Mouse (Mus musculus): Measurements from ENCODE around the gene 4833439L19Rik. TPM values are rescaled to one million over a fixed set of nuclear protein-coding genes. Genes with fewer than 3 reads are reported as not detected.

4833439L19Rik gene
- polyA plus RNA-seq, 1 experiment = 39.7 TPM

DNA sequence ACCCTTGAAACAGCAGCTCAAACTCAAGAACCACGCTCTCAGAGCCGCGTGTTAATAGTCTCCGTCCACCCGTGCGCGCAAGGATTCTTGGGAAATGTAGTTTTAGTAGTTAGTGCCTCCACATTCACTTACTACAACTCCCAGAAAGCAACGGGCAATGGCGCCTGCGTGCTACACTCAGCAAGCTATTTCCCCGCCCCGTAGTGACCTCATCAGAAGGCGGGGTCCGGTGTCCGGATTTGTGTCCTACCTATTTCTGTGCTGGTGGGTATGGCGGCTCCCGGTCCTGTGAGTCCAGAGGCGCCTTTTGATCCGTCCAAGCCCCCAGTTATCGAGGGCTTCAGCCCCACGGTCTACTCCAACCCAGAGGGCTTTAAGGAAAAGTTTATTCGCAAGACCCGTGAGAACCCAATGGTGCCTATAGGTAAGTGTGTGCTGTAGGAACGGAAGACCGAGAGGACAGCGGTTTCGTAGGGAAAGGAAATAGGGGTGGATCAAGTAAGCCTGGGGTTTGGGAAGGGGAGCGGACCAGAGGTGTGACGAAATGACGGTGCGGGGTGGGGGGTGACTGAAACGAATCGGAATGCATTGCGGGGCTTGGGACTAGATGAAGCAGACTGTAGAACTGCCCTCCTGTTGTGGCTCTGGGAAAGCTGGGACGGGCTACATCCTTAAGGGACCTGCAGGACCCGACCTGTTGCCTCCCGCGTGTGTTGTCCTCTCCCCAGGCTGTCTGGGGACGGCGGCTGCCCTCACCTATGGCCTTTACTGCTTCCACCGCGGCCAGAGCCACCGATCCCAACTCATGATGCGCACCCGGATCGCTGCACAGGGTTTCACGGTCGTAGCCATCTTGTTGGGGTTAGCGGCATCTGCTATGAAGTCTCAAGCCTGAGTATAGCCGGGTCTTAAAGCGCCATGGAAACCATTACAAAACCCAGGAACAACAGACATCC lies 25.0 kb upstream of the 4833439L19Rik start, which contains the start of the genes Nop16 and Higd2a:
Gene Nop16, minus strand, starts transcription at position 95 of the 956 bp plus-strand sequence.
Gene Higd2a, plus strand, starts transcription at position 212 of the 956 bp plus-strand sequence.
- no peak for TF ChIP-seq GATA1 (IDR thresholded peaks at IDR 0.05; ENCODE audit: low read length)

DNA sequence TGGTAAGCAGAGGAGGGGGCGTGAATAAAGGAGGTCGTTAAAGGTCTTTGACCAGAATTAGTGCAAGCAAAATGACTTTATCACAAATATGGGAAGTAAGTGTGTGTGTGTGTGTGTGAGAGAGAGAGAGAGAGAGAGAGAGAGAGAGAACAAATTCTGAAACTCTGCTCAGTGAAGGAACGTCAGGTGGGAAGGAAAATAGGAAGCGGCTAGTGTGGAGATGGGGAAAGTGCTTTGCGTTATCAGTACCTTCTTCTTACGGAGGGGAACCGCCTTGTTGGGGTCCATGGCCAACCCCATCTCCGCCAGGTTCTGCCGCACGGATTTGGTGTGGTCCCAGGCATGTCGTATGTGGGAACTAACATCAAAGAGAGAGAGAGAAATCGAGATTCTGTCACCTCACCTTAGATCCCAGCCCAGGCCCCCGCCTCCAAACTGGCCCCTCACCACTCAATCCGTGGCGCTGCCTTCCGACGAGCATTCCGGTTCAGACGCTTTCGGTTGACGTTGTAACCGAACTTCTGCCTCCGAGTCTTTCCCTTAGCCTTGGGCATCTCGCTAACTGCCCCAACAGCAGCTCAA lies 24.3 kb upstream of the 4833439L19Rik start:
- TF ChIP-seq GATA1 (IDR thresholded peaks at IDR 0.05; ENCODE audit: low read length) = no peak

DNA sequence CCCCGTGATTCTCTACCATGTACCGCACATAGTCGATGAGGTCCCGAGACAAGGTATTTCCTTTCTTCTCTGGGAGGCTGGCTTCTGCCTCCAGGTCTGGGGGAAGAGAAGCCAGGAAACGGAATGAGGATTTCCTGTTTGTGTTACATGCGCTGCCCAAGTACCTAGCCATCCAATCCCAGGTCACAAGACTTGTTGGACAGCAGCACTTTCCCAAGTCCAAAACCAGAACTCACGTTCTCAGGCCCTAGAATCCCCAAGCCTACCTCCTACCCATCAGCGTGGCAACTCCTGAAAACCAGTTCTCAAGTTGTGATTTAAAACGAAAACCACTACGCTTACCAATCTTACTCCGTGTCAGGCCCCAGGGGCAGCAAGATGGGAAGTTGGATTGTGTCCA lies 20.6 kb upstream of the 4833439L19Rik start:
- TF ChIP-seq GATA1 (IDR thresholded peaks at IDR 0.05; ENCODE audit: low read length) = no peak

DNA sequence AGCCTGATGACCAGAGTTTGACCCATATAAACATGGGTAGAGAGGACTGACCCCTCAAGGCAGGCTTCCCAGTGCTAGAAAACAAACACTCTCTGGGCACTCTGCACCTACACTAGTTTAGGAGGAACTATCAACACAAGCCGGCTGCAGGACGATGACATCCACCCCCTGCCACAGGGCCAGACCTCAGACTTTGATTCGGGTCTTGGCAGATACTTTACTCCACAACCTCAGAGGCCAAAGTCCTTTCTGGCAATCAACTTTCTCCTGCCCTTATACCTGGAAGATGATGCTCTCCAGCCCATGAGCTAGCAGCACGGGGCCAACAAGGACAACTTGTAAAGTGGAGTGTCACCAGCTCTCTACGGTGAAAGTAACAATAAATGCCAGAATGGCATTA lies 17.6 kb upstream of the 4833439L19Rik start:
- TF ChIP-seq GATA1 (IDR thresholded peaks at IDR 0.05; ENCODE audit: low read length) = no peak

DNA sequence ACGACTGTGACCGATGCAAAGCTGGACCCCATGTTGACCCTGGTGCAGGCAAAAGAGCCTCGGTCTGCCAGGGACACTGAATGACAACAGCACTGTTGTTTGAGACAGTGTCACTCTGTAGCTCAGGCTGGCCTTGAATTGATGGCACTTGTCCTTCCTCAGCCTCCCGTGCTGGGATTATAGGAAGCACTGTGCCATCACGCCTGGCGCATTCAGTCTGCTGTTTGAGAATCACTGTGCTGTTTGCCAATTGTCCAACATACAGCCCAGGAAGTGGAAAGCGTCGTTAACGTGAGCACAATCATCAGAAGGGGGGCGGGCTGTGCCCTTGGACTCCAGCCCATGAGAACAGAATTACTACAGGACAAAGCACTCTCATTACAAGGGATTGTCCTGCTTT lies 16.9 kb upstream of the 4833439L19Rik start:
- no peak for TF ChIP-seq GATA1 (IDR thresholded peaks at IDR 0.05; ENCODE audit: low read length)

DNA sequence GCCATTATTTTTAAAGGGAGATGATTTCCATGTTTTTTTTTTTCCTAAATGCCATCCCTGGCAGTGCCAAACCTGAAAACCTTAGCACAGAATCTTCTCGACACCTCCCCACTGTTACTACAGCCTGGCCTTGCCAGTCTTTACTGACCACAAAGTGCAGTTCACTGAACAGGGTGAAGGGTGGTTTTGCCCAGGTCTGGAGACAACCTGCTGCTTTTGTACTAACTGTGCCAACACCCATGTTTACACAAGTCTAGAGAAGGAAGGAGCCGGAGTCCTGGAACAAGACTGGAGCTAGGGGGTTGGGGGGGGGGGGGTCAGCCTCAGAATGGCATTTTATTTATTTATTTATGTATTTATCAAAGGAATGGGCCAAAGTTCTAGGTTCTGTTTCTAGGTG lies 16.1 kb upstream of the 4833439L19Rik start:
- TF ChIP-seq GATA1 (IDR thresholded peaks at IDR 0.05; ENCODE audit: low read length) = no peak

DNA sequence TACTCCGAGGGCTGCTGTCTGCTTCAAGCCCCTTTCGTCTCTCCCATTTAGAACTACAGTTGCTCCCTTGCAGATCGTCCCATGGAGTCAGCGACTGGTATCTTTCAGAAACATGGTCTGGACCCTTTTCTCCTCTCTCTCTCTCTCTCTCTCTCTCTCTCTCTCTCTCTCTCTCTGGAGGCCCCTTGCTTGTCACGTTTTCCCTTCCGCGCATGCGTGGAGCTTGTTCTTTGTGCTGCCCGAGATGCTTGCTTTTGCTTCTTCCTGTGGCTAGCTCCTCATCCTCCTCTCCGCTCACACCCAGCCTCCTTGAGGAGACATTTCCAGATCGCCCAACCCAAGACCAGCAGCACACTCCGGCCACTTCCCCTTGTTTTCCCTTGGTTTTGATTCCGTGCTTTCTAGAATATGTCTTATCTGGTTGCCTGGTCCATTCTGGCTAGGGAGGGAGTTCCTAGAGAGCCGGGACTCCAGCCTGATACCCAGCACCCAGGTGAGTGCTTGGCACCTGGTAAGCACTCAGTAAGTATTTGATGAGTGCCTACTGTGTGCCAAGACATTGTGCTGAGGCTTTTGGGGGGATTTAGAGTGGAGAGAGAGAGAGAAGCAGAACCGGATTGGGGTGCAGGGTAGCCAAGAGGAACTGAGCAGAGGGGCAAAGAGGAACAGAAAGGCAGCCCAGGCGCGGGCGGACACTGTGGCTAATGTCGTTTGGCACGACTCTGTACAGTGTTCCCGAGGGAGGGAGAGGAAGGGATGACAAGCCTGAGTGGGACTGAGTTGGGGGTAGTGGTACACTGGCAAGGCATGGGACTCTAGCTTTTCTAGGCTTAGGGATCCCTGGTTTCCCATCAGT lies 12.6 kb upstream of the 4833439L19Rik start:
- no peak for TF ChIP-seq GATA1 (IDR thresholded peaks at IDR 0.05; ENCODE audit: low read length)

DNA sequence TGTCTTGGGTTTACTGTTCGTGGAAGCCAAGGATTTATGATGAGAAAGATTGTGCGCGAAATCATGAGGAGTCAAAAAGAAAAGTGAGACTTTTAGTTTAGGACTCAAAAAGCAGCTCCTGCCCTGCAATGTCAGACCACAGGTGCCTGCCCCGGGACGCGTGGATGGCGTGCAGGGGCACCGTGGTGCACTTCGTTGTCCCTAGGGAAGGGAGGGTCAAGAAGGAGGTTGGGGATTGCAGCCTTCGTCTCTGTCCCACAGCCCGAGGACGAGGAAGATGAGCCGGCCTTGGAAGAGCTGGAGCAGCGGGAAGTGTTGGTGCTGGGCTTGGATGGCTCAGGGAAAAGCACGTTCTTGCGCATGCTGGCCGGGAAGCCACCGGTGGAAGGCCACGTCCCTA lies 10.3 kb upstream of the 4833439L19Rik start:
- TF ChIP-seq GATA1 (IDR thresholded peaks at IDR 0.05; ENCODE audit: low read length) = no peak

DNA sequence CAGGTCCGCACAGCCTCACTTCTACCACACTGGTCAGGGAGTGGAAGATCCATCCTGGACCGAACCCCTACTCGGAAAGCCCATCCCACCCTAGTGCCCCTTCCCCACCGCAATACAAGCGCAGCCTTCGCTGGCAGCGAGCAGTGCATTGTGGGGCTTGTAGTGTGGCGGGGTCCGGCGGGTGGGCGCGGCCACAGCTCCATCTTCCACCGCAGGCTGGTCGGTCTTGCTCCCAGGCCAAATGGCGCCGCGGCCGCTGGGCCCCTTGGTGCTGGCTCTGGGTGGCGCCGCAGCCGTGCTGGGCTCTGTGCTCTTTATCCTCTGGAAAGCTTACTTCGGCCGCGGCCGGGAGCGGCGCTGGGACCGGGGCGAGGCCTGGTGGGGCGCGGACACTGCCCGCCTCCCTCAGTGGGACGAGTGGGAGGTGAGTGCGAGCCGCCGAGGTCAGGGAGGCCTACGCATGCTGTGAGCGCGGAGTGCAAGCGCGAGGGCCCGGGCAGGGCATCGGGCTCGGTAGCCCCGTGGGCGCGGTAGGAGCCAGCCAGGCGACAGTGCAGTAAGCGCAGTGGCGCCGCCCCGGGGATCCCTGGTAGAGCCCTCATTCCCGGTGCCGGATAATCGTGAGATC lies 9.7 kb upstream of the 4833439L19Rik start, which contains the start of gene Arl10:
Gene Arl10, plus strand, starts transcription at position 162 of the 628 bp plus-strand sequence.
- TF ChIP-seq GATA1 (IDR thresholded peaks at IDR 0.05; ENCODE audit: low read length) = no peak

DNA sequence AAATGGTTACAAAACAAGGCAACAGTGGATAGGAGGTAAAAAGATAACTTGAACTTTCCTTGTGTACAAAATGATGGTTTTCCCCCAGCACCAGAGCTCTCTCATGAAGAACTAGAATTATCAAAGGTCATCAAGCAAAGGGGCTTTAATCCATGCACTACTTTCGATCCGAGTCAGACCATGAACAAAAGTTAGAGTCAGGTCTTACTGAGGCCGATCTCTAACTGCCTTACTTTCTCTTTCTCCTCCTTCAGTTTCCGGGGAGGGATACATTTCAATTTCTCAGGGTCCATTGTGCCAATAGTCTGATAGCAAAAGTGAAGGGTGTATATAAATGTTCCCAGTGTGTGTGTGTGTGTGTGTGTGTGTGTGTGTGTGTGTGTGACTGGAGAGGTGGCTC lies 7.4 kb upstream of the 4833439L19Rik start:
- no peak for TF ChIP-seq GATA1 (IDR thresholded peaks at IDR 0.05; ENCODE audit: low read length)

DNA sequence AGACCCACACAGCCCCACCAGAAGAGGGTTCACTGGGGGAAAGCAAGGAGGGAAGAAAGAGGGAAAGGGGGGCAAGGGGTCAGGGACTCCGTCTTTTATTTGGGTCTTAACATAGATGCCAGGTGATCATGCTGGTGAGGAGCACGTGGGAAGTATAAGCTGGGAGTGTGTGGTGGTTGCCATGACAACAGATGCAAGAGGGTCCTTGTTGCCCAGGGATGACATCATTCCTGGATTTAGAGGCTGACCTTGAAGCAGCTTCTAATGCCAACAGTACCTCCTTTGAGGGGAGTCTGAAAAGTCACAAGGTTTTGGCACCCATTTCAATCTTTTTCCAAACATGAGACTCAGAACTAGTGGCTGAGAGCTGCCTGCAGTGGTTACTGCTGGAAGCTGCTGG lies 6.4 kb upstream of the 4833439L19Rik start:
- no peak for TF ChIP-seq GATA1 (IDR thresholded peaks at IDR 0.05; ENCODE audit: low read length)

DNA sequence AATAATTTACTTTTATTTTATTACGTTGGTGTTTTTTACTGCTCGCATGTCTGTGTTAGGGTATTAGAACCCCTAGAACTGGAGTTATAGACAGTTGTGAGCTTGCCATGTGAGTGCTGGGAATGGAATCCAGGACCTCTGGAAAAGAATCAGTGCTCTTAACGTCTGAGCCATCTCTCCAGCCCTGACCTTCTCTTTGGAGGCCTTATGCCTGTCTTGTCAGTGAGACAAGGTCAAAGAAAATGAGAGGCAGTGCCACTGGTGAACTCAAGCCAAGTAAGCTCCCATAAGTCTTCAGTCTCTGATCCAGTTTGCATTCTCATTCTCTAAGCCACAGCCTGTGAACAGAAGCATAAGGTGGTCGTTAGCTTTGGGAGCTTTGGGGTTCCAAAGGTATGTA lies 5.5 kb upstream of the 4833439L19Rik start:
- TF ChIP-seq GATA1 (IDR thresholded peaks at IDR 0.05; ENCODE audit: low read length) = no peak

DNA sequence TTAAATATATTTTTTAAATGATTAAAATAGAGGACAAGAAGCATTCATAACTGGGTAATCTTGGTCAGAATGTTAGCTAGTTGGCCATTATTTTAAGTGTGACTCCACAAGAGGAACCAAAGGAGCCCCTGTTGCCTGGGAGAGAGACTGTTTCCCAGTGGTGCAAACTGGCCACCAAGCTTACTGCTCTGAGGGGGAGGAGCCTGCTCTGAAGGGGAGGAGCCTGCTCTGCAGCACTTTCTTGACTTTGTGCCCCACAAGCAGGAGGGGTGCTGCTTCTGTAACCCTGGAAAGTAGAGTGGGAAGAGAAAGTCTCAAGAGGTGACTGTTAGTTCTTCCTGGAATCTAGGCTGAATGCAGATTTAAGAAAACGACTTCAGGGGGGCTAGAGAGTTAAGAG lies 4.0 kb upstream of the 4833439L19Rik start:
- TF ChIP-seq GATA1 (IDR thresholded peaks at IDR 0.05; ENCODE audit: low read length) = no peak

DNA sequence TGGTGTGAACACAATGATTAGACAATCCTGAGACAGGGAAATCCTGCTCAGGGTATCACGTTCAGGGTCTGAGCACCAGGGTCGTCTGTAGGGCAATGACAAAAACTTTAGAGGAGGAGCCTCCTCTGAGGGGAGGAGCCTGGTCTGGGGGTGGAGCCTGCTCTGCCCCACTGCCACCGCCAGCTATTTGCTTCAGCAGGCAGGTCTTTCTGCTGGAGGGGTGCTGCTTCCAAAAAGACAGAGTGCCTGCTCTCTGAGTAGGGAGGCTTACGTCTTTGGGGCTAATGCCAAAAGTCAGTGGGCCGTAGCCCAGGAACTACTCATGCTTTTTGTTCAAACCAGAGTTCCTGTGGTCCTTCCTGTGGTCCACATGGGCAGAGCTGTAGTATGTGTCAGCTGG lies 3.1 kb upstream of the 4833439L19Rik start:
- TF ChIP-seq GATA1 (IDR thresholded peaks at IDR 0.05; ENCODE audit: low read length) = no peak
